Mouse (Mus musculus) hindbrain, embryonic 14.5 days (tissue): ENCODE measurements around the gene Ccdc13. TPM values are rescaled to one million over a fixed set of nuclear protein-coding genes. Genes with fewer than 3 reads are reported as not detected.
A peak's percentile ranks its signal among the peaks of the same experiment; 100 is the strongest.

Experiments used
- ATAC-seq: fragments of 200-750 bp; cut with Nextera tagmentation; 2 replicates; pipeline ENCODE4 v1.8.0; 2017; ENCODE audit warnings: moderate number of reproducible peaks, mild to moderate bottlenecking, moderate TSS enrichment, moderate library complexity; ENCODE audit not compliant: low FRiP score
- DNase-seq: peaks from one replicate; pipeline ENCODE4 v3.0.0-alpha.2; 2015; ENCODE audit warnings: low spot score
- H3K27ac ChIP-seq: fragments of 300-500 bp; sonication (generic); 2 replicates; pipeline ENCODE4 v1.5.1; 2014; ENCODE audit warnings: mild to moderate bottlenecking, moderate library complexity
- H3K27me3 ChIP-seq: fragments of 300-500 bp; sonication (generic); 2 replicates; pipeline ENCODE4 v1.6.1; 2014; ENCODE audit warnings: mild to moderate bottlenecking, low read length, mixed read lengths; ENCODE audit not compliant: control insufficient read depth, insufficient read depth
- H3K36me3 ChIP-seq: fragments of 300-500 bp; sonication (generic); replicated peaks from 2 replicates; pipeline ENCODE4 v1.6.1; 2014; ENCODE audit not compliant: control insufficient read depth, insufficient read depth
- H3K4me1 ChIP-seq: fragments of 300-500 bp; sonication (generic); replicated peaks from 2 replicates; pipeline ENCODE4 v1.6.1; 2014; ENCODE audit warnings: antibody characterized with exemption, low read length, mixed read lengths; ENCODE audit not compliant: control insufficient read depth, insufficient read depth
- H3K4me2 ChIP-seq: fragments of 300-500 bp; sonication (generic); replicated peaks from 2 replicates; pipeline ENCODE4 v1.6.1; 2014; ENCODE audit warnings: mild to moderate bottlenecking, moderate library complexity
- H3K4me3 ChIP-seq: fragments of 300-500 bp; sonication (generic); replicated peaks from 2 replicates; pipeline ENCODE4 v1.5.1; 2014; ENCODE audit warnings: mild to moderate bottlenecking, low read length
- H3K9ac ChIP-seq: fragments of 300-500 bp; sonication (generic); 2 replicates; pipeline ENCODE4 v1.6.1; 2014
- H3K9me3 ChIP-seq: fragments of 300-500 bp; sonication (generic); 2 replicates; pipeline ENCODE4 v1.6.1; 2016; ENCODE audit warnings: low read length; ENCODE audit not compliant: control insufficient read depth
- WGBS: fragments of 180-500 bp; shearing (Covaris S2); extraction: QIAGEN DNeasy Blood & Tissue Kit; methylation state at CpG from one replicate; pipeline ENCODE4 v1.1.7; 2014; 5-methylcytosine and 5-hydroxymethylcytosine counted together
- polyA plus RNA-seq: library from polyadenylated mRNA; unstranded; fragments of >200 nt; fragmentation: Nextera tagmentation; extraction: Ambion mirVana; gene quantifications from 2 replicates; pipeline ENCODE4 v1.2.1, GENCODE M21; 2014

The Ccdc13 gene
- polyA plus RNA-seq, 1 experiment from 2014 or later = 2.2 TPM

GRCm38 (mm10) chr9:121868236-121868635, 29.0 kb upstream of the Ccdc13 start:
- Histone ChIP-seq H3K4me1 (peaks cover 6% of the 10 kb centered on the region), H3K9me3 (no peaks in the 10 kb centered on the region), H3K4me3 (no peak overlapping the region), H3K27ac (no peak overlapping the region), H3K4me2 (no peak overlapping the region), H3K36me3 (no peaks in the 10 kb centered on the region), H3K9ac (no peak overlapping the region), H3K27me3 (no peaks in the 10 kb centered on the region)
- WGBS = 89% methylated on average over 6 of the region's 6 CpGs
- no peak for DNase-seq
- no peak for ATAC-seq

GRCm38 (mm10) chr9:121867632-121868031, 28.4 kb upstream of the Ccdc13 start:
- no peak overlapping the region for H3K9ac ChIP-seq
- no peak for ATAC-seq
- no peaks in the 10 kb centered on the region for H3K27me3 ChIP-seq
- no peak overlapping the region for H3K4me2 ChIP-seq
- no peaks in the 10 kb centered on the region for H3K36me3 ChIP-seq
- no peak overlapping the region for H3K27ac ChIP-seq
- peaks cover 6% of the 10 kb centered on the region for H3K4me1 ChIP-seq
- no peaks in the 10 kb centered on the region for H3K9me3 ChIP-seq
- no peak for DNase-seq
- no peak overlapping the region for H3K4me3 ChIP-seq
- WGBS = 97% methylated on average over 6 of the region's 6 CpGs

- H3K9me3 ChIP-seq = no peaks in the 10 kb centered on the region
- no peak overlapping the region for H3K4me3 ChIP-seq
- no peak overlapping the region for H3K4me2 ChIP-seq
- DNase-seq (no peak), ATAC-seq (no peak)
- H3K9ac ChIP-seq = no peak overlapping the region
- WGBS = 42% methylated on average over 3 of the region's 3 CpGs
- no peak overlapping the region for H3K27ac ChIP-seq
- no peaks in the 10 kb centered on the region for H3K27me3 ChIP-seq
- no peaks in the 10 kb centered on the region for H3K36me3 ChIP-seq
- peaks cover 6% of the 10 kb centered on the region for H3K4me1 ChIP-seq
Measured at GRCm38 (mm10) chr9:121865425-121866008, 26.3 kb upstream of the Ccdc13 start.

- ATAC-seq (no peak), DNase-seq (no peak)
- Histone ChIP-seq H3K27me3 (no peaks in the 10 kb centered on the region), H3K9me3 (no peaks in the 10 kb centered on the region), H3K27ac (no peak overlapping the region), H3K4me2 (no peak overlapping the region), H3K4me3 (no peak overlapping the region), H3K9ac (no peak overlapping the region), H3K36me3 (no peaks in the 10 kb centered on the region), H3K4me1 (peaks cover 6% of the 10 kb centered on the region)
- WGBS = 77% methylated on average over 4 of the region's 4 CpGs
Measured at GRCm38 (mm10) chr9:121864837-121865236, 25.6 kb upstream of the Ccdc13 start.

- ATAC-seq (no peak), DNase-seq (no peak)
- Histone ChIP-seq H3K4me2 (no peak overlapping the region), H3K27me3 (no peaks in the 10 kb centered on the region), H3K4me1 (peaks cover 17% of the 10 kb centered on the region), H3K9me3 (no peaks in the 10 kb centered on the region), H3K4me3 (no peak overlapping the region), H3K27ac (no peak overlapping the region), H3K36me3 (no peaks in the 10 kb centered on the region), H3K9ac (no peak overlapping the region)
- 93% methylated on average over 2 of the region's 2 CpGs for WGBS
Measured at GRCm38 (mm10) chr9:121860921-121861320, 21.7 kb upstream of the Ccdc13 start.

- Histone ChIP-seq H3K27ac (no peak overlapping the region), H3K9me3 (no peaks in the 10 kb centered on the region), H3K4me1 (peaks cover 11% of the 10 kb centered on the region), H3K4me2 (no peak overlapping the region), H3K36me3 (no peaks in the 10 kb centered on the region), H3K9ac (no peak overlapping the region), H3K4me3 (no peak overlapping the region), H3K27me3 (no peaks in the 10 kb centered on the region)
- 100% methylated on average over 2 of the region's 2 CpGs for WGBS
- DNase-seq (no peak), ATAC-seq (no peak)
Measured at GRCm38 (mm10) chr9:121859345-121859744, 20.1 kb upstream of the Ccdc13 start.

- peaks cover 11% of the 10 kb centered on the region for H3K4me1 ChIP-seq
Measured at GRCm38 (mm10) chr9:121858153-121858488, 18.9 kb upstream of the Ccdc13 start, which contains the start of gene Higd1a. Gene Higd1a (minus strand): TSS chr9:121858362.

GRCm38 (mm10) chr9:121857474-121858152, 18.4 kb upstream of the Ccdc13 start:
- Histone ChIP-seq H3K9me3 (no peaks in the 10 kb centered on the region), H3K27ac (peak overlapping the region; percentile 94), H3K4me2 (peak overlapping the region; percentile 94), H3K27me3 (no peaks in the 10 kb centered on the region), H3K4me1 (peaks cover 11% of the 10 kb centered on the region), H3K4me3 (peak overlapping the region; percentile 60), H3K36me3 (peaks cover 3% of the 10 kb centered on the region; the same call in 1 of the 2 replicates), H3K9ac (peak overlapping the region; percentile 92)
- peak; percentile 96 for DNase-seq
- ATAC-seq = peak; percentile 99
- under 1% methylated on average over 70 of the region's 70 CpGs for WGBS

More at GRCm38 (mm10) chr9:121858153-121858488, 18.9 kb upstream of the Ccdc13 start, which contains the start of gene Higd1a:
- peak within 1 kb of the TSS; percentile 92 for H3K9ac ChIP-seq
- DNase-seq (no peak), ATAC-seq (no peak)
- peak within 1 kb of the TSS; percentile 94 for H3K27ac ChIP-seq
- 12% methylated on average over 6 of the region's 6 CpGs for WGBS
- peak within 1 kb of the TSS; percentile 60 for H3K4me3 ChIP-seq
- peak within 1 kb of the TSS; percentile 94 for H3K4me2 ChIP-seq
- no peaks in the 10 kb centered on the region for H3K9me3 ChIP-seq
- H3K36me3 ChIP-seq = no peaks in the 10 kb centered on the region
- no peaks in the 10 kb centered on the region for H3K27me3 ChIP-seq

- DNase-seq (no peak), ATAC-seq (no peak)
- Histone ChIP-seq H3K27me3 (no peaks in the 10 kb centered on the region), H3K9me3 (no peaks in the 10 kb centered on the region), H3K27ac (peak overlapping the region; percentile 94), H3K36me3 (peaks cover 11% of the 10 kb centered on the region), H3K9ac (peak overlapping the region; percentile 92), H3K4me2 (peak overlapping the region; percentile 94), H3K4me3 (peak overlapping the region; percentile 60), H3K4me1 (peaks cover 11% of the 10 kb centered on the region)
- 2% methylated on average over 39 of the region's 39 CpGs for whole genome bisulfite sequencing
Measured at GRCm38 (mm10) chr9:121856649-121857416, 17.6 kb upstream of the Ccdc13 start.
